Mouse (Mus musculus) adrenal gland, postnatal 14 days (tissue): ENCODE measurements around the gene Hacl1. TPM values are rescaled to one million over a fixed set of nuclear protein-coding genes. Genes with fewer than 3 reads are reported as not detected.

ENCODE experiments used
- DNase-seq: peaks from one replicate; pipeline ENCODE4 v3.0.0; 2021; ENCODE audit warnings: mixed read lengths
- long read RNA-seq, 2 experiments: library from polyadenylated mRNA; stranded (forward); transcript quantifications; one replicate each; pipeline ENCODE4 v2.0.0; 2021
- total RNA-seq: library from RNA; stranded (reverse); gene quantifications from 2 replicates; pipeline ENCODE4 v1.2.3, GENCODE M21; 2021

Hacl1 gene
- total RNA-seq: 62.2 and 112 TPM in 2 replicates
- long read RNA-seq, experiment 1, transcript Hacl1-201 (17 exons, 2,644 nt): major isoform, 72 of 88 reads
- long read RNA-seq, experiment 1, partial matches to known transcripts: 8 of 88 reads
- long read RNA-seq, experiment 1, other reads (novel, unspliced or antisense): 6 of 88 reads
- long read RNA-seq, experiment 2, transcript Hacl1-201 (17 exons, 2,644 nt): major isoform, 56 of 68 reads
- long read RNA-seq, experiment 2, partial matches to known transcripts: 7 of 68 reads
- long read RNA-seq, experiment 2, other reads (novel, unspliced or antisense): 4 of 68 reads

DNA sequence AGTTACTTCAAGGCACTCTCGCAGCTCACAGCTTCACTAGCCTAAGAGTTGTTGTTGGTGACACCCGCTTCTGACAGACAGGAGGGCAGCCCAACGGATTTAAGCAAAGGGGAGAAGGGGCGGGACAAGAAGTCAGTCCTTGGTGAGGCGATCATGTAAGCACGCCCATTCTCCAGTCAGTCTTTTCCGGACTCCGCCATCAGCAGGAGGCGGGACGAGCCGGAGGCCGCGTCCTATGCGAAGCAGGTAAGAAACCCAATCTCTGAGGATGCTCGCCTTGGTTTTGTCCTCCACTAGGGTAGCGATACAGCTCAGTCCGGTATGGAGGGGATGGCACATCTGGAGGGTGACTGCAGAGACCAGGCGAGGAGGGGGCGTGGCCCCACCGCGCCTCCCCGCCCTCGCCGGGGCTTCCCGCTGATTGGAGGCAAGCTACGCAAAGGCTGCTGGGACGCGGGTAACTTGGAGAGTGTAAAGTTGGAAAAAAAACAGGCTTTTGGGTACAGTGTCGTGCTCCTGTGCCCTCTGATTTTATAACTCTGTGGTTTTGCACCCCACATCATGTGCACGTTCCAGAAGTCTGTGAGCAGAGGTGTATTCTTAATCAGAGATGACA is at the start of gene Hacl1, which contains the start of gene Btd:
Gene Hacl1, minus strand, starts transcription at position 397 of the 616 bp plus-strand sequence.
Gene Btd, plus strand, starts transcription at position 139 of the 616 bp plus-strand sequence.
- peak; percentile 93 for DNase-seq

DNA sequence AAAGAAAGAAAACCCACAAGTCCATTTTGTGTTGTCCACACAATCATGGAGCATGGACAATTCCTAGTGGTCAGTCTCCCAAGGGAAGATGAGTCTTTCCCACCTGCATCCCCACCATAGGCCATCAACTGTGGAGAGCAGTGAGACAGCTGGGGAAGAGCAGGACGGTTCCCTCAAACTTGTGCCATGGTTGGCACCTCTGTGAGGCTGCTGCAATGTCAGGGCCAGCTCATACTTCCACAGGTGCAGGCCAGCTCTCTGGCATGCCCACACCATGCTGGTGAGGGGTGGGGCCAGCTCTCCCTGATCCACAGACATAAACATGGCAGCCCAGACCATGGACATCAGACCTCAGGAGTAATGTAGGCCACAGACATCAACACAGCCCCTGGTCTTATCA is 45.1 kb upstream of the Hacl1 start:
- no peak for DNase-seq

DNA sequence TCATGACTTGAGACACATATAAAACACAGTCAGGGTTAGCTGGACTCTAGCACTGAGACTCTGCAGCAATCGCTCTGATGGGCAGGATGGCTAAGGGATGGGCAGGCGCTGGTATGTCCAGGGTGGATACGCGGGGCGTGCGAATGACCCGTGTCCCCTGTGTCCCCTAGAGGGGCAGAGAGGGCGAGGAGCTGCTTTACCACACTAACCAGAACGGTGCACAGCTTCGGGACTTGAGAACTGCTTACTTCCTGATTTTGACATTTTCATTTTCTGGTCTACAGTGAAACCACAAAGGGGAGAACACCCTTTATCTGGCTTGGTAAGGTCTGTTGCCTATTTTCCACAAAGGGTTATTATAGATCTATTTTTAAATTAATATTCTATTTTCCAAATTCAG is 44.6 kb upstream of the Hacl1 start:
- DNase-seq: no peak

DNA sequence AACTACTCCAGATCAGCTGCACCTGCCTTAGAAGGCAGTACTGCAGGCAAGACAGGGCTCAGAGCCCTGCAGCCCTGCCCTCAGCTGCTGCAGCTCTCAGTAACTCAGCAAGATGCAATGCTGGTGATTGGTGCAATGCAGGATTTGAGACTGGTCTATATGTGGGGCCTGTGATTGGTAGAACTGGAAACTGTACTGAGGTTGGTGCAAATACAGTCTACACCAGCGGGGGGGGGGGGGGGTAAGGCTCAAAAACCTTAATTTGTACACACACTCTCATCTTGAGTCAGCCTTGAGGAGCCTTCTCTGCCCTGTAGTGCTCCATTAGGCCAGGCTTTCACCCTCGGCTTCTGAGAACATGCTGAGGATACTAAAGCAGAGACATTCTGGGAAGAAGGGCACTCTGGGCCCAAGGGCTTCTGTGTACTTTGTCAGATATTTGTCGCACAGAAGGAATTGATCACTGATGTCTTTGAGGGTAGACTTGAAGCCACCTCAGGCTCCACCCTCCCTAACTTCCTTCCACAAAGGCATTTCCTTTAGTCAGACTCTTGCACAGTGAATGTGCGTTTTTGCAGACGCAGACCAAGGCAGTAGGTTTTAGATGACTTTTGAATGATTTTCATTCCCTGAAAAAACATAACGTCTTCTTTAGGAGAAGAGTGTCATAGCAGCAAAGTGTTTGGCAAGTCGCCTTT is 43.4 kb upstream of the Hacl1 start:
- no peak for DNase-seq

DNA sequence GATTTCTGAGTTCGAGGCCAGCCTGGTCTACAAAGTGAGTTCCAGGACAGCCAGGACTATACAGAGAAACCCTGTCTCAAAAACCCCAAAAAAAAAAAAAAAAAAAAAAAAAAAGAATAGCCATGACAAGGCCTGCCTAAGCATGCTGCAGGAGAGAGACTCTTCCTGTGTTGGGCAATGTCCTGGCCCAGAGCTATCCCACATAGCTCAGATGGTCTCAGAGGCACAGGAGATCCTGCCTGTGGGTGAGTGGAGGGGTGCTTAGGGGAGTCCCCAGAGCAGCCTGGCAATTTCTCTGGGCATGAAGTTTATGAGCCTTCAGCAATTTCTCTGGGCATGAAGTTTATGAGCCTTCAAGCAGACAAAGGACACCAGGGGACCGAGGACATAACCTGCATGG is 42.5 kb upstream of the Hacl1 start:
- DNase-seq: no peak

DNA sequence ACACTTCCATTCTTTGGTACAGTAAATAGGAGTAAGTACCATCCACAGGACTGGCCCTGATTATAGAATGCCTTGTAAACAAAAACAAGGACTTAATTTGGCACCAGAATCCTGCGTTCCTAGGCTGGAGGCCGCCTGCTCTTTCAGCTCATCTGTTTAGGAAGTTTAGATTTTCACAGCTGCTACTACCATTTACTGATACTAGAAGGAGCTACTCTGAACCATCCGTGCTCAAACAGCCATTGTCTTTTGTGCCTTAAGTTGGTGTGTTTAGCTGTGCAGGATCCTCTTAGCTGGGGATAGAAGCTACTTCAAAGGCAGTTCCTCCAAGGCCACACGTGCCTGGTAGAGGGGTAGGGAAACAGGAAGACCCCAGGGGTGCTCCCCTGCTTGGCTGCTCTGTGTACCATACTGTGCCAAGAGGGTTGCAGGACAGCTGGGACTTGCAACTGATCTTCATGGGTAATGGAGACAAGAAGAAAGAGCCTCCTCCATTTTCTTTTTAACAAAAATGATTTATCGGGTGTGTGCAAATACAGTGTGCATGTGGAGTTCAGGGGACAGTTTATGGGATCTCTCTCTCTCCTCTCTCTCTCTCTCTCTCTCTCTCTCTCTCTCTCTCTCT is 41.0 kb upstream of the Hacl1 start:
- no peak for DNase-seq

DNA sequence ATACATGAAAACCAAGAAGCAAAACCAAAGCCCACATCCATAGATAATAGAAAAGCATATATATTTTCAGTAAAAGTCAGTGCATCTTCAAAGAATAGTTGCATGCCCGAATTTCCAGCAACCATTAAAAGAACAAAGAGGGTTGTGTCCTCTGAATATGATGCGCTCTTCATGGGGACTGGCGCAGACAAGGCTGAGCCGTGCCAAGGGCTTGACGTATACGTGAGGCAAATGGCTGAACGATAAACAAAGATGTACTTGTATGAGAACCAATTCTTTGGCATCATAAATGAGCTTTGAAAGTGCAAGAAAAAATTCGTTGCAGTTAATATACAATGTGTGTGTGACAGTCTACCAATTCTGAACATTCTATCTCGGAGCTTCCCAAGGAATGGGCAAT is 40.2 kb upstream of the Hacl1 start:
- no peak for DNase-seq

DNA sequence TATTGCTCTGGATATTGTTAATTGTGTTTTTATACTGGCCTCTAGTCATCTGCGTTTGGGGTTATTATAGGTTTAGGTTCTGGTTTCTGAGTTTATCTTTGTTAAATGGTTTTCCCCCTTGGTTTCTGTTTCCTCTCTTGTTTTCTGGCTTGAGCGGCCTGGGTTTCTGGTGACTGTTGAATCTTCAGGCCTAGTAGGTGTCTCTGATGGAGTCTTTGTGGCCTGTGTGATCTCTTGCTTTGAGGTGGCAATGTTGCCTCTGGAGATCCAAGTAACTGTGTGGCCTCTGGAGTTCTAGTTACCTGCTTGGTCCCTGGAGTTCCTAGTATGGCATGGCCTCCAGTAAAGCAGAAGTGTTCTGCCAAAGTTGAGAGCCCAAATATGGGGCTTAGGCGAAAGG is 39.6 kb upstream of the Hacl1 start:
- no peak for DNase-seq

DNA sequence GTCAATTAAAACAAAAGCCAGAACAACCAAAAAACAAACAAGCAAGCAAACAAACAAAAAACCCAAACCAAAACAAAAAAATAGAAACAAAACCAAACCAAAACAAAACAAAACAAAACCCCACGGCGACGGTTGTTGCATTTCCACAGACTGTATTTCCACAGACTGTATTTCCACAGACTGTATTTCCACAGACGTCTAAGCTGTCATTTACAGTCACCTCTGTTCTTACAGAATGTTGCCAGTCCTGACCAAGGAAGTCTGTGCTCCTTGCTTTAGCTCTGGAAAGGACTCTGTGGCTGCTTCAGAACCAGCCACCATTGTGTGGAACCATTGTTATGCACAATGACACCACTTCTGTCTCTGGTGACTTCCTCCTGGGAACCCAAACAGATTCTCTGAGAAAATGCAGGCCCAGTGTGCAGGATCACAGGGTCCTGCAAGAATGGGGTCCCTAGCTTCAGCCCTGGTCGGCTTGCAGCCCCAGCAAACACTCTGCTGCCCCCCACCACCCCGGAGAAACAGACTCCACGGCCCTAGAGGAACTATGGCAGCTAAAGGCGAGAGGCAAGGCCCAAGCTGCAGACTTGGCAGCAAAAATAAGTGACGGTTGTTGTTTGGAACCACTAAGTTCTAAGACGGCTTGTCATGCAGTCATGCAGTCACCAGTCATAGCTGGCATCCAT is 30.7 kb upstream of the Hacl1 start:
- DNase-seq: no peak

DNA sequence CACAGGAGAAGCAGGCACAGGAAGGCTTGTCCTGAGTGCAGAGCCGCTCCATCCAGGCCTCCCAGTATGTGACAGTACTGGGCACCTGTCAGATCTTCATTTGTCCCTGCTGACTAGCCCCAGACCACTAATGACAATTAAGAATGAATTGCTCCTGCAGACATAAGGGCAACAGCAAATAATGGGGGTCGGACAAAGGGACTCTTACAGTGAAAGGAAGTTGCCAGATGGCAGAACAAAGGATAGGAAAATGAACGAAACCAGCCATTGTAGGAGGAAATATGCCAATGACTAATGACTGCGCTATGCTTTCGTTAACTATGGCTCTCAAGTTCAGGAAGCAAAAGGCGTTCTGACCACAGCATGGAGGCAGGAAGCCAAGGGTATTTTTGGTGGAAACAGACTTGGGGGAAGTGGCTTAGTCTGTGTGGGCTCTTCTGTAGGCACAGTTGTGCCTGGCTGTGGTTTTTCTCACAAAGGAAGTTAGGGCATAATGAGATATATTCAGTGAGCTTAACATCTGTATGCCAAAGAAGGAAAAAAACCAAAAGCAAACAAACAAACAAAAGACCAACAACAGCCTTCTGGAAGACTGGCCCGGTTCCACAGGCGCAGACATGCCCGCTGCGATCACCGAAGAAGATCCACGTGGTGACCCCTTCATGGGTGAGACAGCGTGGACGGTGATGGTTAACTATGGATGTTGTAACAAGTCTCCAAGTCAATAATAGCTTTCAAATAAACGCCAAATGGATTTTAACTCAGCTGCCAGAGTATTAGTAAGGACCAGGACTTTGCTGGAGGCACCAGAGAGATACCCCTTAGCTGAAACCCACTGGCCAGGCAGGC is 28.8 kb upstream of the Hacl1 start:
- peak; percentile 55 for DNase-seq

DNA sequence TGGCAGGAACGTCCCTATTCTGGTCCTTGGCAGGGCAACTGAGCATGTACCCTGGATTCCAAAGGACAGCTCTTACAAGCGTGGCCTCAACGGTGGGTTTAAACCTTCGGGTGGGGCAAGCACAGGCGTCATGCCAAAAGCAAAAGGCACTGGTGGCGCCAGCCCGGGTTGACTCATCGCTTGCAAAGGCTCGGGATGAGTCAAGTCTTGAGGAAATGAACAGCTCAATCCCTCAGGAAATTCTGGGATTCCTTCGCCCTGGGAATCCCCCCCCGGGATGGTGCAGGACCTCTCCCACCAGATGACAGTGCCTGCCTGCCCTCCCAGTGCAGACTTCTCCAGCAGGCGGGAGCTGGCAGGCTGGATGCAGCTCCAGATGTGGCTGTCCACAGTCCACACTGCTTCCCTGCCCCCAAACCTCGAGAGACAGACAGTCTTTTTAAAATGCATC is 28.1 kb upstream of the Hacl1 start:
- DNase-seq: peak; percentile 94

DNA sequence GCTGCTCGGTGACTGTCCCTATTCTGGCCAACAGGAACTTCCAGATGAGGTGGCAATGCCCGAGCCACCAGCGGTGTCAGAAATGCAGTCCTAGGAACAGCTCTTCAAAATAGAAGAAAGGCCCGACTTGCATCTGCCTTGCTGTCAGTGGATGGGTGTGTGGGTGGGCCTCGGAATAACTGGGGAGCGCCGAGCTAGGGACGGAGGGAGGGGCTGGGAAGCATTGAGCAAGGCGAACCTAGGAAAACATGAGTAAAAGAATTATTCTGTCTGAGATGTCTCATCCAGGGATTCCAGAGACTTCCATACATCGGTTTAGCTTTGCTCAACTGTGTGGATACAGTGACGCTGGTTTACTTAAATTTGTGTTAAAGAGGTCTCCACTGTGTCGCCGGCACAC is 27.2 kb upstream of the Hacl1 start:
- no peak for DNase-seq

DNA sequence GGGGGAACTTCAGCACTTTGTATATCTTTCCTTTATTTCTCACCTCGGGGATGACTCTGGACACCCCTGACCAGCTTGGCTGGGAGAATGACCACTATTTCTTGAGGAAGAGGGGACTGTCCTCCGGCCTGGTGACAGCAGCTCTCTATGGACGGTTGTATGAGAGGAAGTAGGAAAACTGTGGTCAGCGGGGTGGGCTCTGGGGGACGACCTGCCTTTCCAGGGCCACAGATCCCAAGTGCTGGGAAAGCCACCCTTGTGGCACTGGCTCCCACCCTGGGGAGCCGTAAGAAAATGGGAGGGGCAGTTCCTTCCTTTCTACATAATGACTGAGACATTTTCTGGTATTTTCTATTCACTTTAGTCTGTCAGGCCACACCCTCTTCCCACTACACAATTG is 26.7 kb upstream of the Hacl1 start:
- no peak for DNase-seq

DNA sequence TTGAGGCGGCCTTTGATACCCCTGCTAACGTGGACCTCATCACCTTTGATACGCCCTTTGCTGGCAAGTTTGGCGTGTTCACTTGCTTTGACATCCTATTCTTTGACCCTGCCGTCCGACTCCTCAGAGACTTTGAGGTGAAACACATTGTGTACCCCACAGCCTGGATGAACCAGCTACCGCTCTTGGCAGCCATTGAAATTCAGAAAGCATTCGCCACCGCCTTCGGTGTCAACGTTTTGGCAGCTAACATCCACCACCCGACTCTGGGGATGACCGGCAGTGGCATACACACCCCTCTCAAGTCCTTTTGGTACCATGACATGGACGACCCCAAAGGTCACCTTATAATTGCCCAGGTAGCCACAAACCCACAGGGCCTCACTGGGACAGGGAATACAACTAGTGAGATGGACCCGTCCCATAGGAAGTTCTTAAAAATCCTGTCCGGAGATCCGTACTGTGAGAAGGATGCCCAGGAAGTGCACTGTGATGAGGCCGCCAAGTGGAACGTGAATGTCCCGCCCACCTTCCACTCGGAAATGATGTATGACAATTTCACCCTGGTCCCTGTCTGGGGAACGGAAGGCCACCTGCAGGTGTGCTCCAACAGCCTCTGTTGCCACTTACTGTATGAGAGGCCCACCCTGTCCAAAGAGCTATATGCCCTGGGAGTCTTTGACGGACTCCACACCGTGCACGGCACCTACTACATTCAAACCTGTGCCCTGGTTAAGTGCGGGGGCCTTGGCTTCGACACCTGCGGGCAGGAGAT is 26.0 kb upstream of the Hacl1 start:
- no peak for DNase-seq

DNA sequence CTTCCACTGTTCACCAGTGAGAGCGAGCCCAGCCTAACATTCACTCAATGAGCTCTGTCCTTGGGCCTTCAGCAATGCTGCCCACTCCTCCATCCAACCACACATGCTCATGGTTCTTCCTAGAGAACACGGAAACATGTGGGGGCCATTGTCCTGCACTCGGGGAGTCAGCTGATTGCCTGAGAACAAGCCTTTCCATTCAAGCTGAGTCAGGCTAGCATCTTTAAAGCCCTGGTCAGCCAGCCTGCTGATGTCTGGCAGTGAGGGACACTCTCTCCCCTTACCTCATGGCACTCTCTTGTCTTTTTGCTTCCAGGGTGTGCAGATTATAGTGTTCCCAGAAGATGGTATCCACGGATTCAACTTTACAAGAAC is 24.5 kb upstream of the Hacl1 start:
- no peak for DNase-seq

DNA sequence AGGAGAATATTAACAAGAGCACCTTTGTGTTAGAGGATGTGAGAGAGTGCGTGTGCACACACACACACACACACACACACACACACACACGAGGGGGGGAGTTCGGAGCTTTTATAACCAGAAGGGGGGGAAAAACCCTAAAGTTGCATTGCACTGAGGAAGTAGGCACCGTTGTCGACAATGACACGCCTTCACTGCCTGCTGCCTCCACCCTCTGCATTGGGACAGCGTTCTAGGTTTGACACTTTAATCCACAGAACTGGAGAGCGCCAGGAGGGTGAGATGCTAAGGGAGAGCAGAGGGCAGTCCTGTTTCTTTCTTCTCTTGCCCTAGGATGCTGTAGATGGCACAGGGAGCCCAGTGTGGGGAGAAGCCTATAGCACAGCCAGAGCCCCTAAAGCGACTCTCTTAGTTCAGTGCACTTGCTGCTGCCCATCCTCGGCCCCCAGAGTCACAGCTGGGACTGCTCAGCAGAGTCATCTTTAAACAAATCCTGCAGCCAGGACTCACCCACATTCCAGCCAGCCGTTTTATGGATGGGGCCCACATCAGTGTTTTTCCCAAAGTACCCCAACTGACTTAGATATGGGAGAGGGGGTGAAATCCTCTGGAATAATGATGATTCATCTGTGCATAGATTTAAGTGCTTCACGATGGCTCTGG is 23.9 kb upstream of the Hacl1 start:
- DNase-seq: no peak

DNA sequence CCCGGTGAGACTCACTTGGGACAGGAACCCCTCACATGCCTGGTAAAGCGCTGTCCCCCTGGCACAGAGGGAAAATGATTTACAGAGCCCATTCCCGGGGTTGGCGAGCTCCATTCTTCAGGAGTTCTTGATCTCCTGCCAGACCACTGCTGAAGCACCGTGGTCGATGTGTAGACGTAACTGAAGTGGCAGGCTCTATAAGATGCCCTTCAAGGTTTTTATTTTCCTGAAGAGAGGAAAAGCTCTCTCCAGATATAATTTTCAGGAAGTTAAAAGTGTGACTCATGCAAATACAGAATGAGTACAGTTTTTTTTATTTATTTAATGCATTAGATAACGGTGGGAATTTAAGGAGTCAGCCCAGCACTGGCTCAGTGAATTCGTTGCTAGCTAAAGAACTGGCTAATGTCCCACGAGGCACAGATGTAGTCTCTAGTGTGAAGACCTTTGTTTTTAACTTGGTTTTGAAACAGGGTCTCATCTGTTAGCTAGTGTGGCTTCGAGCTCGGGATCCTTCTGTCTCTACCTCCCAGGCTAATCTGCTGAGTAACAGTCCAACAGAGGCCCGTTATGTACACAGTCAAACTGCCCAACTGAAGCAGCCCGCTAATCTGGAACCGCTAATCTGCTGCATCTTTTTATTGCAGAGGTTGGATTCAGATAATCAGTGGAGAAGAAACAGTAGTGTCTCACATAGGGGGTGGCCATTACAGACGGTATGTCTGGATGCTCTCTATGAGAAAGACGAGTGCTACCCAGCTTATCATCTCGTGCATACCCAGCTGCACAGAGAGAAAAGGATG is 23.2 kb upstream of the Hacl1 start:
- DNase-seq: no peak

DNA sequence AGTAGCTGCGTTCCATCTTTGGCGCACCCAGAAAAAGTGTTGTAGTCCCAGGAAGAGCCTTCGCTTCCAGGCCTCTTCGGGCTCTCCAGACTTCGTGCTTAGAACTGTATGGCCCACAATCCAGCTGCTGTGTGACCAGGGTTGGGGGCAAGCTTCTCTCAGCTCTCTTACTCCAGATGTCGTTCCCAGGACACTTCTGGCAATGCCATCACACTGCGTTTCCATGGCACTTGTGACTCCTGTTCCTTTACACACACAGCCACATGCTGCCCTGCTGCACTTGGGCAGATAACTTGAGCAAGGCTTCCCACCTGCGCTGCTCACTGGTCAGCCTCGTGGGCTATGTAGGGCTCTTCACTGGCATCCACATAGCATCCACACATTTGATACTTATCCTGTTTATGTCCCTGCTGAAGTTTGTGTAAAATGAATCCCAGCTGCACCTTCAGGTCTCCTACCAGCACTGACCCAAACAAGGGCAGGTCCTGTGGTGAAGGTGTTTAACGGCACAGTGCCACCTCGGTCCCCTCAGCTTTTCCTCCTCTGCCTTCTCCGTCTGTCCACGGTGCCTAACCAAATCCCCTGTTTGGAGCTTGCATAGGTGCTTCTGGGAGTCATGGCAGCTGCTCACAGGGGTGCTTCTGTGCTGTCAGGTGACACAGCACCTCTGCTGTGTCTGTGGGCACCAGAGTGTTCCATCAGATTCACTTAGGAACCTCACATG is 22.5 kb upstream of the Hacl1 start:
- DNase-seq: no peak
